Mouse (Mus musculus): ENCODE measurements around the gene Ankrd2. TPM values are rescaled to one million over a fixed set of nuclear protein-coding genes. Genes with fewer than 3 reads are reported as not detected.

The Ankrd2 gene
- total RNA-seq, 2 experiments from 2014 or later, result not detected

DNA sequence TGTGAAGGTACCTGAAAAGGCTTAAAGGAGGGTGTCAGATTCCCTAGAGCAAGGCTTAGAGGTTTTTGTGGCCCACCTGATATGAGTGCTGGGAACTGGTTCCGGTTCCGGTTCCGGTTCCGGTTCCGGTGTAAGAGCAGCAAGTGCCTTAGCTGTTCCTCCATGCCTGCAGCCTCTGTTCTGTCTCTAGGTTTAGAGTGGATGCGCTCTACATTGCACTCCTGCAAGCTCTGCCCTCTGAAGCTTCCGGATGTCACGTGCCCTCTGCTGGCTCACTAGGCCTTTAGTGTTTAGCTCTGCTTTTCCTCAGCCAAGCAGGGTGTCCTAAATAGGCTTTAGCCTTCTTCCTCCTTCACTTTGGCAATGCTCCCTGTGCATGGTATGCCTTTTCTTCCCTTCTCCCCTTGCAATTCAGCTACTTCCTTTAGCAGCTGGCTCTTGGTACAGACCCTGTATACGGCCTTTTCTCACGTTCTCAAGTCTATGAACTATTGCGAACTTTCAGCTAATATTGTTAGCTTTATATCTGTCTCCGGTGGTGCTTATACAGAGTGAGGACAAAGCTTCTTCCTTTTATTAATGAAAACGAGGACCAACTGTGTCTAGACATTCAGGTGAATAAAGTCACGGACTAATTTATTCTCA lies 53.4 kb downstream of the Ankrd2 start:
- peak; percentile 68 to 72 for DNase-seq
- intact Hi-C loops (cut with DNase I), result no loop called here

DNA sequence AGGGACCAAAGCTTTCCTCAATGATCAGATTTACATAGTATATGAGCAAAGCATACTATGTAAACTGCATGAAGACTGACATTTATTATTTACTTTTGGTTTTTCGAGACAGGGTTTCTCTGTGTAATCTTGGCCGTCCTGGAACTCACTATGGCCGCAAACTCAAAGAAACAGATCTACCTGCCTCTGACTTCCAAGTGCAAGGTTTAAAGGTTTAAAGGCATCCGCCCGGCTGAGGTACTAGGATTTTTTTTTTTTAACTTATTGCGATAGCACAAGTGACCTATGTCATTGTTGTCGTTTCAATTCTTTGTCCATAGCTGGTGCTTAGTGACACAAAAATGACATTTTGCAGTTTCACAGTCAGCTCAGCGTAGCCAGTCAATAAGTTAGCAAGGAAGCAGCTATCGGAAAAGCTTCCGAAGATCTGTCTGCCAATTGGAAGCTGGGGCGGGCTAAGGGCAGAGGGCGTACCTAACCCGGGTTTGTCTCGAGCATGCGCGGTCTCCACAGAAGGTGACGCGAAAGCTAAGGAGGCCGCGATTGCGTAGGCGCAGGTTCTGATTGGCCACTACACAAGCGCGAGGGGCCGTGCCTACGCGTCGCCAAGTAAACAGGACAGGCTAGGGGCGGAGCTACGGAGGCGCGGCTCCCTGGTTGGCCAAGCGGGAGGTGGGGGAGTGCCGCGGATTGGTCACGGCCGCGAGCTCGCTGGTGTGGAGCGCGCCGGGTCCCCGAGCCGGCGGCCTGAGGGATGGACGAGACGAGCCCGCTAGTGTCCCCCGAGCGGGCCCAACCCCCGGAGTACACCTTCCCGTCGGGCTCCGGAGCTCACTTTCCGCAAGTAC lies 54.2 kb downstream of the Ankrd2 start, which contains the start of gene Pi4k2a:
Pi4k2a (plus strand) TSS at position 723 of the 848 bp plus-strand sequence.
- intact Hi-C loops (cut with DNase I), result no loop called here
- DNase-seq, result peak; percentile 99 to 100

DNA sequence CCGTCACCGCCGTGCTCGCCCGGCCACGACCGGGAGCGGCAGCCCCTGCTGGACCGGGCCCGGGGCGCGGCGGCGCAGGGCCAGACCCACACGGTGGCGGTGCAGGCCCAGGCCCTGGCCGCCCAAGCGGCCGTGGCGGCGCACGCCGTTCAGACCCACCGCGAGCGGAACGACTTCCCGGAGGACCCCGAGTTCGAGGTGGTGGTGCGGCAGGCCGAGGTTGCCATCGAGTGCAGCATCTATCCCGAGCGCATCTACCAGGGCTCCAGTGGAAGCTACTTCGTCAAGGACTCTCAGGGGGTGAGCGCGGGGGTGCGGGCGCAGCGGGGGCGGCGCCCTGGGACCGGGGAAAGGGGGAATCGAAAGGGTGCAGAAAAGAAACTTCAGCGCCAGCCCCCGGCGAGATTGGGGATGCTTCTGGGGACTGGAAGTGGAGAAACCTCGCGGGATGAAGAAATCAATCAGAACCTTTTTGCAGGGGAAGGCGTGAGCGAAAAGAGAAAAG lies 54.9 kb downstream of the Ankrd2 start:
- intact Hi-C loops (cut with DNase I), result no loop called here
- no peak for DNase-seq

Other genes with a start within 250 kb of the Ankrd2 start
- 1 to 10 TPM; 4.6 to 4.9 TPM for gene Arhgap19, start 234.0 kb upstream of the Ankrd2 start, total RNA-seq (2021)
- 1 to 10 TPM; 2.2 to 3.8 TPM for gene Frat1, start 206.0 kb upstream of the Ankrd2 start, total RNA-seq (2021)
- gene Frat2, start 187.9 kb upstream of the Ankrd2 start, total RNA-seq (2021), result 1 to 10 TPM; 4.7 to 6.9 TPM
- 10 to 100 TPM; 17.7 to 20.9 TPM for gene Rrp12, start 139.8 kb upstream of the Ankrd2 start, total RNA-seq (2021)
- 100 to 1,000 TPM; 116 to 154 TPM for gene Pgam1, start 124.1 kb upstream of the Ankrd2 start, total RNA-seq (2021)
- gene Exosc1, start 102.6 kb upstream of the Ankrd2 start, total RNA-seq (2021), result 10 to 100 TPM; 13.3 to 15.8 TPM
- 10 to 100 TPM; 27.6 to 29.4 TPM for gene Zdhhc16, start 102.5 kb upstream of the Ankrd2 start, total RNA-seq (2021)
- gene Mms19, start 54.8 kb upstream of the Ankrd2 start, total RNA-seq (2021), result 10 to 100 TPM; 18.3 to 25.9 TPM
- 10 to 100 TPM; 31.4 to 33.8 TPM for gene Ubtd1, start 54.2 kb upstream of the Ankrd2 start, total RNA-seq (2021)
- 1 to 10 TPM; 1.3 to 2.2 TPM for gene Hoga1, start 9.6 kb downstream of the Ankrd2 start, total RNA-seq (2021)
- under 1 TPM; 0.24 to 0.37 TPM for gene 4933411K16Rik, start 16.2 kb downstream of the Ankrd2 start, total RNA-seq (2021)
- 1 to 10 TPM; 5.9 to 7.4 TPM for gene Morn4, start 50.4 kb downstream of the Ankrd2 start, total RNA-seq (2021)
- 10 to 100 TPM; 16.1 to 17.9 TPM for gene Pi4k2a, start 54.5 kb downstream of the Ankrd2 start, total RNA-seq (2021)
- 10 to 100 TPM; 10.9 to 13.1 TPM for gene Avpi1, start 93.1 kb downstream of the Ankrd2 start, total RNA-seq (2021)
- 10 to 100 TPM; 30.3 to 31.2 TPM for gene Marveld1, start 111.4 kb downstream of the Ankrd2 start, total RNA-seq (2021)
- gene Zfyve27, start 128.0 kb downstream of the Ankrd2 start, total RNA-seq (2021), result 10 to 100 TPM; 27.6 to 29.6 TPM
- gene Sfrp5, start 166.3 kb downstream of the Ankrd2 start, total RNA-seq (2021), result 1 to 10 TPM; 1.0 to 2.3 TPM
- under 1 TPM; 0.29 to 0.30 TPM for gene Golga7b, start 211.6 kb downstream of the Ankrd2 start, total RNA-seq (2021)

Measured in heart, postnatal 10 days (tissue).